Mouse (Mus musculus) olfactory bulb, adult 2 months (tissue): ENCODE data around the gene Uvrag.

Experiments used
- CTCF ChIP-seq: fragments of 200-500 bp; IDR thresholded peaks from 2 replicates; pipeline ENCODE4 v1.5.1; 2012; ENCODE audit warnings: low read depth, mild to moderate bottlenecking, low read length, moderate library complexity; ENCODE audit not compliant: insufficient read depth
- POLR2A ChIP-seq: fragments of 200-500 bp; IDR thresholded peaks from 2 replicates; pipeline ENCODE4 v1.6.1; 2012; ENCODE audit warnings: mild to moderate bottlenecking, low read depth, low read length, moderate library complexity; ENCODE audit not compliant: insufficient read depth

DNA sequence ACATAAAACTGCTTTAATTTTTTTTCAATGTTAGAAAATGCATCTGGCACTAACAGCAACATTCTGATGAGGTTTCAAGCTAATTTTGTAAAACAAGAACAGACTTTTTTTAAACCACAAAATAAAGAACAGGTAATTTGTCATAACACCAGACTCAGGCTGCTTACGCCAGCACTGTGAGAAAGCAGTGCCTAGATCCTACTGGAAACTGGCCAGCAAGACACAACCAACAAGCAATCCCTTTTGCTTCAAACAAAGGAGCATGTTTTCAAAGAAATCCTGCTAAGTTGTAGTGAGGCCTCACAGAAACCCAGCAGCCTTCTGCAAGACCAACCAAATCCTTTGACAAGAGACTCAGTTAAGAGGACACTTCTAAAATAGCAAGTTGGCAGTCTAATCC, 90.1 kb downstream of the Uvrag start:
- TF ChIP-seq POLR2A = no peak
- no peak for TF ChIP-seq CTCF
